Mouse (Mus musculus) testis, adult 2 months (tissue): ENCODE results near the gene Pdzd7. TPM values are rescaled to one million over a fixed set of nuclear protein-coding genes. Genes with fewer than 3 reads are reported as not detected.
"Not testable (repeated sequence)": the region's sequence is repeated elsewhere in the genome, so short reads cannot be mapped to it uniquely, and the experiment has no call there.

Source experiments
- H3K27ac ChIP-seq: fragments of 200-500 bp; 2 replicates; pipeline ENCODE4 v1.5.1; 2012; ENCODE audit warnings: low read depth, low read length; ENCODE audit not compliant: control insufficient read depth, insufficient read depth
- H3K27me3 ChIP-seq: fragments of 200-500 bp; 2 replicates; pipeline ENCODE4 v1.6.1; 2012; ENCODE audit warnings: mild to moderate bottlenecking, low read length, moderate library complexity; ENCODE audit not compliant: control insufficient read depth, insufficient read depth
- H3K36me3 ChIP-seq: fragments of 200-500 bp; 2 replicates; pipeline ENCODE4 v1.6.1; 2012; ENCODE audit warnings: mild to moderate bottlenecking, low read length; ENCODE audit not compliant: control insufficient read depth, insufficient read depth
- H3K4me1 ChIP-seq: fragments of 200-500 bp; 2 replicates; pipeline ENCODE4 v1.6.1; 2012; ENCODE audit warnings: low read length; ENCODE audit not compliant: control insufficient read depth, insufficient read depth
- H3K4me3 ChIP-seq: fragments of 200-500 bp; 2 replicates; pipeline ENCODE4 v1.5.1; 2012; ENCODE audit warnings: low read depth, mild to moderate bottlenecking, low read length, moderate library complexity, mixed read lengths; ENCODE audit not compliant: control insufficient read depth
- CTCF ChIP-seq: fragments of 200-500 bp; IDR thresholded peaks from 2 replicates; pipeline ENCODE4 v1.5.1; 2012; ENCODE audit warnings: low read depth, mild to moderate bottlenecking, inconsistent platforms, low read length, moderate library complexity; ENCODE audit not compliant: control insufficient read depth, insufficient read depth, insufficient replicate concordance
- POLR2A ChIP-seq: fragments of 200-500 bp; IDR thresholded peaks from 2 replicates; pipeline ENCODE4 v1.6.1; 2012; ENCODE audit warnings: low read depth, mild to moderate bottlenecking, inconsistent platforms, low read length, moderate library complexity; ENCODE audit not compliant: control insufficient read depth
- polyA plus RNA-seq: library from polyadenylated mRNA; depleted of rRNA; stranded (reverse); fragments of >200 nt; gene quantifications from 2 replicates; pipeline ENCODE4 v1.2.3, GENCODE M21; 2012

The Pdzd7 gene
- polyA plus RNA-seq, 1 experiment = 1.0 TPM

DNA sequence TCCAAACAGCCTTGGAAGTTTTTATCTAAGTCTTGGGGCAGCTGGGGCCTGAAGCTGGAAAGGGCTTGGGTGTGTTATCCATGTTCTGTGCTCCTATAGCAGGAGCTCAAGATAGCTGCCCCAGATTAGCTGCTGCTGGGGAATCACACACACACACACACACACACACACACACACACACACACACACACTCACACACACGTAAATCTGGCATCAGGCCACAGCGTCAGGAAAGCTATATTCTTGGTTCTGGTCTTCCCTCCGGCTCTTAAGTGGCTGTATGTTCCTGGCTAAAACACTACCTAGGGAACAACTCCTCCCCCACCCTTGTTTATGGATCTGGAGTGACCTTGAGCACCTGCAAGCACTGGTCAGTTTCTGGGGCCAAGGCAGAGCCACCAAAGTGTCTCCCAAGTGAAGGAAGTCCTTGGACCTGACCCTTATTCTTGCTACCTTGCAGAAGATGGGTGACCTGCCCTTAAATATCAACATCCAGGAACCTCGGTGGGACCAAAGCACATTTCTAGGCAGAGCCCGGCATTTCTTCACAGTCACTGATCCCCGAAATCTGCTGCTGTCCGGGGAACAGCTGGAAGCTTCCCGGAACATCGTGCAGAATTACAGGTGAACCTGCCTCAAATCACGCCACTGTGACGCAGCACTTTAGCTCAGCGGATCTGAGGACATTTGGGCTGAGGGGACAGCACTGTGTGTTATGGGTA lies 3.3 kb upstream of the Pdzd7 start:
- no peak for TF ChIP-seq POLR2A
- TF ChIP-seq CTCF = no peak
- Histone ChIP-seq H3K4me3 (no peak overlapping the region; the same call in 1 of the 2 replicates), H3K27me3 (no peaks in the 10 kb centered on the region), H3K27ac (peak overlapping the region; percentile 73), H3K4me1 (peaks cover 24% of the 10 kb centered on the region), H3K36me3 (no peaks in the 10 kb centered on the region)

DNA sequence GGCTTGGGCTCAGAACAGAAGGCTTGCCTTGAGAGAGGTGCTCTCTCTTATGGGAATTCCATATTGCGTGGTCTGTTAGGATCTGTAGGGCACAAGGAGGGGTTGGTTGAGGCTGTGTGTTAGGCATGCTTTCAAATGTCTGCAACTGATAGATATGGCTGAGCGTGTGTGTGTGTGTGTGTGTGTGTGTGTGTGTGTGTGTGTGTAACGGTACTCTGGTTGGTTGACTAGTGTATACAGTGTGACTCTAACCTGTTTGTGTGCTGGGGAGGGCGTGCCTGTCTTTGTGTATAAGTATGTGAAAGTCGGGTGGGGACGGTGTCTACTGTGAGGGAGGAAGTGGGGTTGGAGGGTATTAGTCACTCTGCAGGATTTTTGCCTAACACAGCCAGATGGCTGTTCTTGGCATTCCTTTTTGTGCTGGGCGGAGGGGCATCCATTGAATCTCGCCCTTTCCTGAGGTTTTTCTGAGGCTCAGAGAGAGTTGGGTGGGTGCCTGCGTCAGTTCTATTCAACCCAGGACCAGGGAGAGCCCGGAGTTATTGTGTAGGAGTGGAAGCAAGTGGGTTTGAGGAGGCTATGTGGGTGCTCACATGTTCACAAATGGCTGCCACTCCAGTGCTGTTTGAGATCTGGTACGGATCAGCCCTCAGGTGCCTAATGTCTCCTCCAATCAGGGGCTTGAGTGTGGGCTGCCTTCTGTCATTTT lies 2.6 kb upstream of the Pdzd7 start:
- Histone ChIP-seq H3K4me3 (peak overlapping the region; percentile 79), H3K4me1 (peaks cover 24% of the 10 kb centered on the region), H3K36me3 (no peaks in the 10 kb centered on the region), H3K27me3 (no peaks in the 10 kb centered on the region), H3K27ac (peak overlapping the region; percentile 73)
- no peak for TF ChIP-seq POLR2A
- no peak for TF ChIP-seq CTCF

DNA sequence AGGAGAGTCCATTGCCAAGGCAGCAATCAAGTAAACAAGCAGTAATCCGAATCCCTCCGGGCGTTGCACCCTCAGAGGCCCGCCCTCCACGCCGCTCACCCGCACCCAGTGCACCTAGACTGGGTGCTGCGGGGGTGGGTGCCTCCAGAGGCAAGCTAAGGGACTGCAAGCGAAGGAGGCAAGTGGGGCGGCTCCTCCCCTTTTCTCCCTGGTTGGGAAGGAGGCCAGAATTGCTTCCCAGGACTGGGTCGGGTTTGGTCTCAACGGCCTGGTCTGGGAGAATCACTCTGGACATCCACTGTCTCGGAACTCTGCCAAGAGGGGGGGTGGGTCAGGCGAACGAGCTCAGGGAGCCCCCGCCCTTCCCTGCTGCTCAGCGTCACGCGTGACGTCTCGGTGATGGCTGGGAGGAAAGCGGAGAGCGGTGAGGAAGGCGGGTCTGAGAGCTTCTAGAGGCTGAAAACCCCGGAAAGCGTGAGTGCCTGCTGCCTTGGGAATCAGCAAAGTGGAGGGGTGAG lies 2.0 kb upstream of the Pdzd7 start, which contains the start of gene Sfxn3:
Gene Sfxn3 (plus strand): TSS at position 87 of the 518 bp plus-strand sequence.
- no peaks in the 10 kb centered on the region for H3K36me3 ChIP-seq
- TF ChIP-seq CTCF (peak; percentile 39; the same call in 1 of the 2 replicates), POLR2A (peak; percentile 51; the same call in 1 of the 2 replicates)
- peaks cover 24% of the 10 kb centered on the region for H3K4me1 ChIP-seq
- peak within 1 kb of the TSS; percentile 79 for H3K4me3 ChIP-seq
- H3K27ac ChIP-seq = peak within 1 kb of the TSS; percentile 73
- no peaks in the 10 kb centered on the region for H3K27me3 ChIP-seq

DNA sequence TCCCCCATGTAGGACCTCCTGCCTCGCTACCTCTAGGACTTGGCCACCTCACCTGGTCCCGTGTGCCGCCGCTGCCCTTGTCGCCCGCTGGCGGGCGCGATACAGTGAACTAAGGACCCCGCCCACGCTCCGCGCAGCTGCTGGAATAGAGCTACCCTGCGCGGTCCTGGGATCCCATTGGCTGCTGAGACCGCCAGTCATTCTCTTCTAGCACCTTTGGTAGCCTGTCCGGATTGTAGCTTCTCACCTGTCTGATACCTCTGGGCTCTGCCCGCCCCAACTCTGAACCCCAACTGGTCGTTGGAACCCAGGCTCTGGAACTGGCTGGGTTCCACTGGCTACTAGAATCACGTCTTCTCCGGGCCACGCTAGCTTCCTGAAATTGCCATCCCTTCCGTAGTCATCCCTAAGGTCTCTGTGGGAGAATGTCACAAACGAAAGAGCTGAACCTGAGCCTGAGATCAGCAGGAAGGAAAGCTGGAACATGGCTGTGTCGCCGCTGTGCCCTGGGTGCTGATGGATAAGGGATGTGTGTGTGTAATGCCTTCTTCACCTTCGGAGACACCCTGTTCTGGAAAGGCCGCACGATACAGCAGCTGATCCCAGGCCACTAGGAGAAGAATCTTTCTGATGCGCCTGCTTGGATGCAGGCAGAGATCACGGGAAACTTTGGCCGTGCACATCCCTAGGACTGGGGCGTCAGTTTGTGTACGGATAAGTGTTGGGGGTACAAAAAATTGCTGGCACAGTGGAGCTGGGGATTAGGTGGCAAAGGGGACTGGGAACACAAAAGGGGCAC lies 1.2 kb upstream of the Pdzd7 start:
- H3K4me1 ChIP-seq = peaks cover 24% of the 10 kb centered on the region
- no peaks in the 10 kb centered on the region for H3K27me3 ChIP-seq
- TF ChIP-seq CTCF (0 out of 2 replicates have a peak, but pooled peaks have one; percentile 13), POLR2A (no peak)
- H3K36me3 ChIP-seq = no peaks in the 10 kb centered on the region
- peak overlapping the region; percentile 79 for H3K4me3 ChIP-seq
- H3K27ac ChIP-seq = peak overlapping the region; percentile 32; the same call in 1 of the 2 replicates

DNA sequence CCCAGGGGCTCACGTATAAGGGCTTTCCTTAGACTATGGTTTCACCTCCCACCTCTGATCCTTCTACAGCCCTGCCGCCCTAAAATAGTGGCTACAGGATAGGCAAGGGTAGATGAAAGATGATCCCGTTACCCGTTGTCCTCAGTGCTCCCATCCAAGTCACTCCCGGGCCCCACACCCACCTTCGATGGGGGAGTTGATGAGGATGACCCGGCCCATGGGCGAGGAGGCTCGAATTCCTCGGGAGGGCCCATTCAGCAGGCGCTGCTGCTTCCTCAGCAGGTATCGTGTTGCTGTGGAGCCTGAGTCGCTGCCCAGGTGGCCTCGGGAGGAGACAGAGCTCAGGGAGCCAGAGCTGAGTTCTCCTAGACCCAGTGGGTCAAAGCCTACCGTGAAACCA lies 281 bp downstream of the Pdzd7 start:
- no peak overlapping the region for H3K27ac ChIP-seq
- H3K4me3 ChIP-seq = no peak overlapping the region
- peaks cover 27% of the 10 kb centered on the region for H3K4me1 ChIP-seq
- TF ChIP-seq CTCF (no peak), POLR2A (no peak)
- no peaks in the 10 kb centered on the region for H3K36me3 ChIP-seq
- H3K27me3 ChIP-seq = no peaks in the 10 kb centered on the region

DNA sequence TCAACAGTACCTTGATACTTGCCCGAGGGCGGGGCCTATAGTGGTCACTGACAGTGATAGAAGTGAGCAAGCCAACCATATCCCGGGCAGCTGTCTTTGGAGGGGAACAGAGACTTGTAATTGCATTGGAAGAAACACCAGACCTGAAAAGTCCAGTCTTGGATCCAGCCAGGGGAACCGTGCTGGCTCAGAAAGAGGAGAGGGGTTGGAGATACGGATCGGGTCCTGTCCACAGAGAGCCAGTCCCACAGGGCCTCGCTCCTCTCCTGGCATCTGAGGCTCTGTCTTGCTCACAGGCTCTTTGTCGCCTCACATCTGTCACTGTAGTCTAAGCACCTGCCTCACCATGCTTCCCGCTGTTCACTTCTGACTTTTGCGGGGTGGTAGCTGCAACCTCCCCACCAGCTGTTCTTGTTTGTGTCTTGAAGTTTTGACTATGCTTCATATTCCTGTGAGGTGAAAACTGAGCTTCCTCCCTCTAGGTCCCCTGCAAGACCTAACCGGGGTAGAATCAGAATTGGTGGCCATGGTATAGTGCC lies 1.1 kb downstream of the Pdzd7 start:
- TF ChIP-seq CTCF = no peak
- no peak for TF ChIP-seq POLR2A
- H3K27ac ChIP-seq = no peak overlapping the region
- H3K27me3 ChIP-seq = no peaks in the 10 kb centered on the region
- no peaks in the 10 kb centered on the region for H3K36me3 ChIP-seq
- H3K4me1 ChIP-seq = peaks cover 32% of the 10 kb centered on the region
- no peak overlapping the region for H3K4me3 ChIP-seq

DNA sequence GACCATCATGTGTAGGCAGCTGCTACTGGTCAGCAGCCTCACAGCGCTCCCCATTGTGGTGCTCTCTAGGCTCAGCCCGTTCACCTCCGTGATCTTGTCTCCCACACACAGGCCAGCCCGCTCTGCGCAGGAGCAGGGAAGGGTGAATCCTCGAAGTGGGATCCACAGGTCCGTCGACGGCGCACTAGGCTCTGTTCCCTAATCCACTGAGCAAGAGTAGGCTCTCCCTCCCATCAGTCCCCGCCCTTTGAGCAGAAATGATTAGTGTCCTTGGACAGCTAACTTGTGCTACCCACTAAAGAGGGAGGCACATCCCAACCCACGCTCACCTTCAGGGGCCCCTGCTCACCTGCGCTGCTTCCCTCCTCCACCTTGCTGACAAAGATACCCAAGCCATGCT lies 5.3 kb downstream of the Pdzd7 start:
- Histone ChIP-seq H3K27ac (no peak overlapping the region), H3K4me3 (no peak overlapping the region), H3K27me3 (no peaks in the 10 kb centered on the region), H3K4me1 (peaks cover 7% of the 10 kb centered on the region; the same call in 1 of the 2 replicates), H3K36me3 (no peaks in the 10 kb centered on the region)
- TF ChIP-seq CTCF (no peak), POLR2A (no peak)

DNA sequence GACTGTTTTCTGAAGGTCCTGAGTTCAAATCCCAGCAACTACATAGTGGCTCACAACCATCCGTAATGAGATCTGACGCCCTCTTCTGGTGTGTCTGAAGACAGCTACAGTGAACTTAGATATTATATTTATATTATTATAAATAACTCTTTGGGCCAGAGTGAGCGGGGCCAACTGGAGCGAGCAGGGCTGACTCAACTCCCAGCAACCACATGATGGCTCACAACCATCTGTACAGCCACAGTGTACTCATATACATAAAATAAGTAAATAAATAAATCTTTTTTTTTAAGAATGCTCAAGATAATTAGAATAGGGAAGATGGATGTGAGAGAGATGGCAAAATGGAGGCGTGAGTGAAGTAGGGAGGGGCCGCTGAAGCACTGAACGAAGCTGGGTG lies 7.3 kb downstream of the Pdzd7 start:
- H3K27ac ChIP-seq, H3K4me3 ChIP-seq, H3K36me3 ChIP-seq, H3K4me1 ChIP-seq, H3K27me3 ChIP-seq: not testable (repeated sequence)
